Mouse (Mus musculus) naive thymus-derived CD4-positive, alpha-beta T cell, adult 5 months (primary cell): ENCODE results near the gene Akap2. TPM values are rescaled to one million over a fixed set of nuclear protein-coding genes. Genes with fewer than 3 reads are reported as not detected.

Experiments used
- polyA plus RNA-seq: library from polyadenylated mRNA; unstranded; fragments of 100-300 nt; shearing (Covaris generic); gene quantifications from one replicate; pipeline ENCODE4 v1.2.1, GENCODE M21; 2017

The Akap2 gene
- 3.5 TPM for polyA plus RNA-seq

DNA sequence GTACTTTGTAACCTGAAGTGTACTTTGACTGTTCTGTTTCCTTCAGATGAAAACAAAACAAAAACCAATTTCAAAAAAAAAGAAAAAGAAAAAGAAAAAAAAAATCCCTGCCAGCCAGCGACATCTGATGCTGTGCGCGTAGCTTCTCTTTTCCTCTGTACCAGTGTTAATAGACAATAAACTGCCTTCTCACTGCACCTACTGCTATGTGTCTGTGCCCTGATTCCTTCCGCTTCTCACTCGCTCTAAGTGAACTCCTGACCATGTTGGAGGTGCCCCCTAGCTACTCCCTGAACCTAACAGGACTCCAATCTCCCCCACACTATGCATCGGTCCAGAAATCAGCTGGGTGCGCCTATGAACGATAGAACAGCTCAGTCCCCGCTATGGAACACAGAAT lies at the start of gene Akap2:
Gene Akap2, plus strand, starts transcription at position 304 of the 400 bp plus-strand sequence.

GRCm38 (mm10) chr4:57916201-57916661 lies 198.8 kb downstream of the Akap2 start, which contains the start of gene D630039A03Rik:
Gene D630039A03Rik (minus strand): TSS chr4:57916297.

Other genes with a start within 250 kb of the Akap2 start
- gene Pakap, start 149.5 kb upstream of the Akap2 start, polyA plus RNA-seq = 4.7 TPM
- gene D630039A03Rik, start 198.6 kb downstream of the Akap2 start, polyA plus RNA-seq = 0.16 TPM
- gene Txn1, start 238.8 kb downstream of the Akap2 start, polyA plus RNA-seq = 80.6 TPM